Mouse (Mus musculus) ES-E14 (cell line): Measurements from ENCODE around the gene Nfat5. TPM values are rescaled to one million over a fixed set of nuclear protein-coding genes. Genes with fewer than 3 reads are reported as not detected.

Experiments used
- DNase-seq: peaks from one replicate; pipeline ENCODE4 v3.0.0-alpha.2; 2013; ENCODE audit warnings: low read depth, low spot score
- H3K27ac ChIP-seq: 2 replicates; pipeline ENCODE4 v1.5.1; 2012; ENCODE audit warnings: low read depth, mild to moderate bottlenecking, low read length, moderate library complexity, mixed read lengths; ENCODE audit not compliant: poor library complexity, insufficient read depth, severe bottlenecking
- H3K36me3 ChIP-seq: 2 replicates; pipeline ENCODE4 v1.6.1; 2012; ENCODE audit warnings: mild to moderate bottlenecking, low read length, moderate library complexity, mixed read lengths; ENCODE audit not compliant: control insufficient read depth, poor library complexity, insufficient read depth, severe bottlenecking
- H3K4me1 ChIP-seq, 2 experiments: fragments of 150-350 bp in 1 of 2; sonication (generic) in 1 of 2; 2 replicates each; pipeline ENCODE4 v1.6.1; 2012; ENCODE audit warnings: low read length in 2 of 2, mild to moderate bottlenecking in 1 of 2, mixed read lengths in 1 of 2; ENCODE audit not compliant: control insufficient read depth in 2 of 2, insufficient read depth in 2 of 2, poor library complexity in 1 of 2
- H3K4me3 ChIP-seq, 2 experiments: fragments of 150-350 bp in 1 of 2; sonication (generic) in 1 of 2; 2 replicates each; pipeline ENCODE4 v1.5.1; 2012; ENCODE audit warnings: low read length in 2 of 2, low read depth in 1 of 2, mild to moderate bottlenecking in 1 of 2, mixed read lengths in 1 of 2; ENCODE audit not compliant: insufficient read depth in 1 of 2, poor library complexity in 1 of 2, severe bottlenecking in 1 of 2
- H3K9ac ChIP-seq: 2 replicates; pipeline ENCODE4 v1.6.1; 2012; ENCODE audit warnings: low read depth, mild to moderate bottlenecking, low read length, mixed read lengths; ENCODE audit not compliant: poor library complexity, insufficient read depth, severe bottlenecking
- H3K9me3 ChIP-seq: fragments of 150-350 bp; sonication (generic); 2 replicates; pipeline ENCODE4 v1.6.1; 2012; ENCODE audit warnings: low read depth, mild to moderate bottlenecking, low read length; ENCODE audit not compliant: control insufficient read depth, insufficient read depth
- CHD2 ChIP-seq: IDR thresholded peaks from 2 replicates; pipeline ENCODE4 v1.6.1; 2014; ENCODE audit warnings: mild to moderate bottlenecking, low read depth, low read length, inconsistent platforms
- HCFC1 ChIP-seq: IDR thresholded peaks from 2 replicates; pipeline ENCODE4 v1.6.1; 2012; ENCODE audit warnings: low read length, inconsistent platforms, borderline replicate concordance; ENCODE audit not compliant: insufficient read depth
- MAFK ChIP-seq: IDR thresholded peaks from 2 replicates; pipeline ENCODE4 v1.6.1; 2014; ENCODE audit warnings: mild to moderate bottlenecking, low read depth, low read length, inconsistent platforms; ENCODE audit not compliant: insufficient read depth
- ZC3H11A ChIP-seq: IDR thresholded peaks from 2 replicates; pipeline ENCODE4 v1.6.1; 2012; ENCODE audit warnings: low read depth, mild to moderate bottlenecking, inconsistent platforms, low read length, borderline replicate concordance
- ZNF384 ChIP-seq: IDR thresholded peaks from 2 replicates; pipeline ENCODE4 v1.6.1; 2012; ENCODE audit warnings: low read depth, low read length, inconsistent platforms
- in situ Hi-C, 2 experiments: fragments of 600-800 bp; cut with MboI; formaldehyde crosslinking; loops; one replicate each; pipeline ENCODE4 v1.15.1; 2025; ENCODE audit warnings: low sequenced_read_pairs in 2 of 2, inconsistent platforms in 1 of 2; ENCODE audit not compliant: unreplicated experiment in 2 of 2
- total RNA-seq: library from RNA; depleted of rRNA; stranded (reverse); fragments of 300-350 nt; gene quantifications from 2 replicates; pipeline ENCODE4 v1.2.3, GENCODE M21; 2012

Nfat5 gene
- total RNA-seq, 1 experiment, result 24.2 TPM

GRCm38 (mm10) chr8:107277323-107277883 is 15.9 kb upstream of the Nfat5 start:
- H3K27ac ChIP-seq, result no peak overlapping the region
- in situ Hi-C loops, result no loop called here
- H3K36me3 ChIP-seq, result no peaks in the 10 kb centered on the region
- H3K4me1 ChIP-seq, result peaks cover 0 to 1% of the 10 kb centered on the region in 2 experiments; a peak in 1 of 4 replicates
- DNase-seq, result no peak
- no peak overlapping the region for H3K4me3 ChIP-seq
- TF ChIP-seq ZC3H11A, result no peak
- TF ChIP-seq CHD2, result no peak
- TF ChIP-seq HCFC1, result no peak
- no peak for TF ChIP-seq ZNF384
- no peak for TF ChIP-seq MAFK
- H3K9me3 ChIP-seq, result no peaks in the 10 kb centered on the region
- no peak overlapping the region for H3K9ac ChIP-seq

- no peak for DNase-seq
- peaks cover 0 to 1% of the 10 kb centered on the region in 2 experiments; a peak in 1 of 4 replicates for H3K4me1 ChIP-seq
- no peak overlapping the region for H3K4me3 ChIP-seq
- TF ChIP-seq MAFK, result no peak
- no peak for TF ChIP-seq HCFC1
- H3K36me3 ChIP-seq, result no peaks in the 10 kb centered on the region
- in situ Hi-C loops, result no loop called here
- no peaks in the 10 kb centered on the region for H3K9me3 ChIP-seq
- H3K27ac ChIP-seq, result no peak overlapping the region
- no peak overlapping the region for H3K9ac ChIP-seq
Measured at GRCm38 (mm10) chr8:107278571-107278970, 14.7 kb upstream of the Nfat5 start.

- in situ Hi-C loops, result no loop called here
- H3K9me3 ChIP-seq, result no peaks in the 10 kb centered on the region
Measured at GRCm38 (mm10) chr8:107286686-107287085, 6.6 kb upstream of the Nfat5 start.

GRCm38 (mm10) chr8:107287522-107287921 is 5.7 kb upstream of the Nfat5 start:
- Histone ChIP-seq H3K9me3 (no peaks in the 10 kb centered on the region), H3K4me1 (peaks cover 4 to 5% of the 10 kb centered on the region in 2 experiments; a peak in 2 of 4 replicates), H3K9ac (no peak overlapping the region), H3K36me3 (no peaks in the 10 kb centered on the region), H3K27ac (peak overlapping the region; percentile 20; the same call in 1 of the 2 replicates), H3K4me3 (no peak overlapping the region)
- no peak for TF ChIP-seq ZC3H11A
- TF ChIP-seq HCFC1, result no peak
- TF ChIP-seq ZNF384, result no peak
- TF ChIP-seq CHD2, result peak; percentile 18; the same call in 1 of the 2 replicates
- 0 out of 2 replicates have a peak, but pooled peaks have one; percentile 22 for TF ChIP-seq MAFK
- in situ Hi-C loops, result no loop called here
- DNase-seq, result peak; percentile 65

More at GRCm38 (mm10) chr8:107286686-107287085, 6.6 kb upstream of the Nfat5 start:
- Histone ChIP-seq H3K27ac (no peak overlapping the region), H3K4me3 (no peak overlapping the region), H3K36me3 (no peaks in the 10 kb centered on the region), H3K4me1 (peaks cover 4 to 5% of the 10 kb centered on the region in 2 experiments; a peak in 2 of 4 replicates), H3K9ac (no peak overlapping the region)
- DNase-seq, result no peak
- TF ChIP-seq ZC3H11A, result no peak
- TF ChIP-seq CHD2, result no peak
- no peak for TF ChIP-seq ZNF384
- no peak for TF ChIP-seq MAFK
- no peak for TF ChIP-seq HCFC1

GRCm38 (mm10) chr8:107291171-107291601 is 2.1 kb upstream of the Nfat5 start:
- no peaks in the 10 kb centered on the region for H3K9me3 ChIP-seq
- peaks cover 4 to 5% of the 10 kb centered on the region in 2 experiments; a peak in 3 of 4 replicates for H3K4me1 ChIP-seq
- no peaks in the 10 kb centered on the region for H3K36me3 ChIP-seq
- TF ChIP-seq HCFC1 (no peak), ZC3H11A (no peak), ZNF384 (no peak), CHD2 (no peak), MAFK (no peak)
- H3K27ac ChIP-seq, result no peak overlapping the region
- DNase-seq, result no peak
- H3K9ac ChIP-seq, result no peak overlapping the region
- in situ Hi-C loops, result no loop called here
- no peak overlapping the region for H3K4me3 ChIP-seq
